Mouse (Mus musculus): ENCODE measurements around the gene Hnrnpab. TPM values are rescaled to one million over a fixed set of nuclear protein-coding genes. Genes with fewer than 3 reads are reported as not detected.

Hnrnpab gene
- polyA plus RNA-seq (2017; shearing (Covaris generic)), result 548 TPM

DNA sequence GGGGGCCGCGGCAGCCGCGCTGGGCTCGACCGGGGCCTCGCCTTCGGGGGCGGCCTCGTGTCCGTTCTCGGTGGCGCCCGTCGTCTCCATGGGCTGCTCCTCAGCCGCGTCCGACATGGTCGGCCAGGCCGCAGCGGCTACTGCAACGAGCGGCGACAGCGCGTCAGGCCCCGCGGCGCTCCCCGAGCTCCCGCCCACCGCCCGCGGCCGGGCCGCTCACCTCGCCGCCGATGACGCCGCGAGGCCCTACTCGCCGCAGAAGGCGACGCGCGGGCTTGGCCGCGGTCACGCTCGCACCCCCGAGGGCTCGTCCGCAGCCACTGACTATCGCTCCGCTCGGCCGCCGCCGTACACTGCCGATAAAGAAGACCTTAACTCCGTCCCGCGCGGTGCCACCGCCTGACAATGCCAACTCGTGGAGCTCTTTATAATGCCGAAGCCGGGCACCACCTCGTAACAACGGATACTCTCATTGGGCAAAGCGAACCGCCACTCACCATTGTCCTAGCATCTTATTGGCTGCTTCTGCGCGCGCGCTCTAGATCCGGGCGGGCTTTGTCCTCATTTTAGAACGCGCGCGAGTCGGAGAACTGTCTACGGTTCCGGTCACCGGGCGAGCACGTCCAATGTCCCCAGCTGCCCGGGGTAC, at the start of gene Hnrnpab:
Gene Hnrnpab (minus strand): TSS at position 401 of the 649 bp plus-strand sequence.

DNA sequence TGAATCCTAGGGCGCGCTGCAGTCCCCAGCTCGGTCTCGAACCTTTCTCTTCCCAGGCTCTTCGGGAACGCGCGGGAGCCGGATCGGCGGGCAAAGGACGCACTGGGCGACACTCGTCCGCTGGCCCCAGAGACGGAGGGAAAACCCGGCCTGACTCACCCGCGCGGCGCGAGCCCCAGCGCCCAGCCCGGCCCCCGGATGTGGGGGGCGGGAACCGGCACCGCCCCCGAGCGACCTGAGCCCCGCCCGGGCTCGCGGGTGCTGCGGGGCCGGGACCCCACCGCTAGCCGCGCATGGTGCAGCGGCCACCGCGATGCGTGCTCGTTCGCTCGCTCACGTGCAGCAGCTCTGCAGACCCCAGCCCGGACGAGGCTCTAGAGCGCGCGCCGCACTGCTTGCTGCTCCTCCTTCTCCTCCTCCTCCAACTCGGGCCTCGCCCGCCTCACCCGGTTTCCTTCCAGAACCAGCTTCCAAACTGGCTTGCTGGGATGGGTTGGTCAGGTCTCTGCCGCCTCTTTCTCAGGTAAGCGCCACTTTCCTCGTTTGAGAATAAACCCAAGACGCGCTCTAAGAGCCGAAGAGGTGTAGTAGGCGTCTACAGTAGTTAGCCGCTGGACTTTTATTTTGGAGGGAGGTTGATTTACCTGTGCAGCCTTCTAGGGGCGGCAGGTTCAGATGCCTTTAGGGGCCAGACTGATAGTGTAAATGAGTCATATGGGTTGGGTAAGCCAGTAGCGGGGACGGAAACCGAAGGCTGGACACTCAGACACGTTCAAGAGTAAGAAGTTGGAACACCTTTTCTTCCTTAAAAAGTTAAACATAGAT, 44.3 kb upstream of the Hnrnpab start, which contains the start of the genes N4bp3 and D930048N14Rik:
Gene N4bp3 (minus strand): TSS at position 152 of the 825 bp plus-strand sequence.
Gene D930048N14Rik (plus strand): TSS at position 264 of the 825 bp plus-strand sequence.

DNA sequence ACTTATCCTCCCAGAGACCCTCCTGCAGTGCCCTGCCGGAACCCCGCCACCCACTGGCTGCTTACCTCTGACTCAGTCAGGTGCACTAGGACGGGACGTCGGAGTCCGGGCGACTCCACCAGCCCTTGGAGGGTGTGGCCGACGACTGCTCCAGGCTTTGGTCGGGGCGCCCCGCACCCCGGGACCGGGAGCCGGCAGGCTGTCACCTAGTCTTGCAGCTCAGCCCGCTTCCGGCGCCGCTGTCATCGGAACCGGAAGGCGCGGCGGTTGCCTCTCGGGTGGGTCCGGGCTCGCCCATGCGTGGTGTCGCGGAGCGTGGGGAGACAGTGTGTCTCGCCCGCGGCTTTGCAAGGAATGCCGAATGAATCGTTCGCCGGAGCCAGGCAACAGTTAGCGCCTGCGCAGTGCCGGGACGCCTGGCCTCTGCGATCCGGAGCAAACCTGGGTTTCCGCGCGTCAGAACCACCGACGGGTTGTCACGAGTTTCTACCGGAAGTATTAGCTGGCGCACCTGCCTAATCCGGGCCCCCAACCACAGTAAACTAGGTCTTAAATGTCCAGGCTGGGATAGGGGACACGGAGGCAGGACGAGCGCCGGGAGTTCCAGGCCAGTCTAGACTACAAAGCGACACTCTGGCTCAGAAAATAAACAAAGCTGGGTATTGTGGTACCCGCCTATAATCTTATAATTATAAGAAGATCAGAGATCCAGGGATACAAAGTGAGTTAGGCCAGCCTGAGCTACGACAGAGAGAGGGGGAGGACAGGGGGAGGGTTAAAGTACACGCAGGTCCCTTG, 29.1 kb upstream of the Hnrnpab start, which contains the start of gene Rmnd5b:
Gene Rmnd5b (minus strand): TSS at position 372 of the 798 bp plus-strand sequence.

DNA sequence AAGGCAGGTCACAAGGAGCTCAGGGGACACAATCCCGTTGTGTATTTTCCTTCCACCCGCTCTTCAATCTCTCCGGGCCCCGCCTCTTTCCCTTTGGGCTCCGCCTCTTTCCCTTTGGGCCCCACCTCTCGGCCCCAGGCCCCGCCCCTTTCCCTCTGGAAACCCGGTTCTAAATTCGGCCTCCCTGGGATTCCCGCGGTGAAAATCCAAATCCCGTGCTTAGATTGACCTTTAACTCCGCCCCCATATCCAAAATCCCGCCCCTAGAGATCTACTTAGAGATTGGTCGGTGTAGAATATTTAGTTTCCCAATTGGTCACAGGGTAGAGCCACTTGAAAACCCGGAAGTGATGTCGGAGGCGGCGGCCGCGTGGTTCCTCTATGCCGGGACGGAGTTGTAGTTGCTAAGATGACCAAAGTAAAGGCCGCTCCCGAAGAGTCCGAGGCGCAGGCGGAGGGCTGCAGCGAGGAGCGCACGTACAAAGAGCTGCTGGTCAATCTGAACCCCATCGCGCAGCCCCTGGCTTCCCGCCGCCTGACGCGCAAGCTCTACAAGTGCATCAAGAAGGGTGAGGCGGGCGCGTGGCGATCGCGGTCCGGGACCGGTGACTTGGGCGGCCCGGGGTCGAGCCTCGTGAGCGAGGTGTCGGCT, 12.9 kb upstream of the Hnrnpab start, which contains the start of gene Nhp2:
Gene Nhp2 (plus strand): TSS at position 327 of the 652 bp plus-strand sequence.

DNA sequence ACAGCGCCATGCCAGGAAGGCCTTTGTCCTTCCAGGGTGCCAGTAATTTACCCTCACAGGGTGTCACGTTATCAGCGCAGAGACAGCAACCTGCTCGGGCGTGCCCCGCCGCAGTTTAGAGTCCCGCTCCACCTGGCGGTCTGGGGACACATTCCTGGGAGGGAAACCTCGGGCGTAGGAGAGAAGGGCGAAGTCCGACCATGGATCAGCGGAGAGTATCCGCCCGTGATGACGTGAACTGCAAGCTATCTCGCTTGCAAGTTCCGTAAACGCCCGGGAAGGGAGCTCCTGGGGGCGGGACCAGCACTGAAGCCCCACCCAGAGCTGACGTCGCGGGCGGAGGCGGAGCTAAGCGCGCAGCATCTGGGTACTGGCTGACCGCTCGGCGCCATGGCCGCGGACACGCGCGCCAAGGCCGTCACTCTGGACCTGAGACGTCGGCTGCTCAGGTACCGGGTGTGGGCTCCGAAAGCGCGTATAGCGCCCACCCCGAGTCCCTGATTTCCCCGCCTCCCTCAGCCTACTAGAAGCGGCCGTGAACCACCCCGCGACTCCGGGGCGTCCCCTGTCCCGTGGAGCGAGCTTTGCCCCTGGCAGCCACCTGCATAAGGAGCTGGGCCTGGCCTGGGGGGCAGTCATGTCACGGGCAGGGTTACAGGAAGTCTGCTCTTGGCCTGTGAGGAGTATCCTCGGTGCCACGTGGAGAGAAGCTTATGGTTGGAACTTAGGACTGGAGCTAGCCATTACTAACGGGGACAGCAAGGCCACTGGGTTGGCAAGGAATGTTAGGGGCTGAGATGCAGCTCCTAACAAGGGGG, 22.0 kb downstream of the Hnrnpab start, which contains the start of gene Phykpl:
Gene Phykpl (plus strand): TSS at position 327 of the 818 bp plus-strand sequence.

Other genes starting within 250 kb of the Hnrnpab start
- gene Phykpl, start 22.1 kb downstream of the Hnrnpab start, polyA plus RNA-seq (2017; shearing (Covaris generic)), result 24.2 TPM
- gene Nhp2, start 12.9 kb upstream of the Hnrnpab start, polyA plus RNA-seq (2017; shearing (Covaris generic)), result 52.3 TPM
- gene Rmnd5b, start 29.0 kb upstream of the Hnrnpab start, polyA plus RNA-seq (2017; shearing (Covaris generic)), result 77.0 TPM
- gene N4bp3, start 44.0 kb upstream of the Hnrnpab start, polyA plus RNA-seq (2017; shearing (Covaris generic)), result 3.5 TPM
- 0.14 TPM for gene D930048N14Rik, start 44.1 kb upstream of the Hnrnpab start, polyA plus RNA-seq (2017; shearing (Covaris generic))
- gene 0610009B22Rik, start 82.0 kb upstream of the Hnrnpab start, polyA plus RNA-seq (2017; shearing (Covaris generic)), result 5.0 TPM
- gene Sec24a, start 156.8 kb upstream of the Hnrnpab start, polyA plus RNA-seq (2017; shearing (Covaris generic)), result 37.6 TPM
- gene Sar1b, start 156.8 kb upstream of the Hnrnpab start, polyA plus RNA-seq (2017; shearing (Covaris generic)), result 56.1 TPM

All from naive thymus-derived CD4-positive, alpha-beta T cell, adult 5 months (primary cell).